Mouse (Mus musculus): ENCODE results near the gene Nol10.
"Not testable (repeated sequence)": the region's sequence is repeated elsewhere in the genome, so short reads cannot be mapped to it uniquely, and the experiment has no call there.

The Nol10 gene

GRCm38 (mm10) chr12:17466791-17467190 lies 118.5 kb downstream of the Nol10 start:
- Histone ChIP-seq H3K36me3 (ENCODE audit: insufficient read depth, low read length) (no peaks in the 10 kb centered on the region), H3K27me3 (ENCODE audit: insufficient read depth, low read length) (no peaks in the 10 kb centered on the region), H3K9me3 (ENCODE audit: low read length) (peaks cover 9% of the 10 kb centered on the region), H3K4me1 (replicated peaks; ENCODE audit: low read depth, low read length) (peaks cover 52% of the 10 kb centered on the region), H3K4me3 (replicated peaks; ENCODE audit: low read length) (no peak overlapping the region)
- TF ChIP-seq POU5F1 (IDR thresholded peaks at IDR 0.05; ENCODE audit: borderline replicate concordance, low read length) (no peak), CTCF (conservative IDR thresholded peaks at IDR 0.05; ENCODE audit: low read length) (no peak), NANOG (IDR thresholded peaks at IDR 0.05; ENCODE audit: borderline replicate concordance, low read length) (no peak)

DNA sequence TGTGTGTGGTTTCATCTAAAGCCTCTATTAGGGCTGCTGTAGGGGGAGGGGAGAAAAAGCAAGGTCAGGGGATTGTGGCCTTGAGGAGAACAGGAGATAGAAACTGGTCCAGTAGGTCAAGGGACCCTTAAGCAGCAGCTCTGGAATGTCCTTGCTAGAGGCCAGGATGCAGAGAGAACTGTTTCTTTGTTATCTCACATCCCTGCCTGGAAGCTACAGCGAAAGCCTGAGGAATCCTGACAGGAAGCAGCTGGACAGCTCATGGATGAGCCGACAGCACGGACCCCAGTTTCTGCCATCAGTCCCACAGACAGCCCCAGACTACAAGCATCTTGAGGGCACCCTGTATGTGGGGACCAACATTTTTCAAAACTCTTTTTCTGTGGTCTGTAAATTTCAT lies 120.1 kb downstream of the Nol10 start:
- Histone ChIP-seq H3K27me3 (ENCODE audit: insufficient read depth, low read length) (no peaks in the 10 kb centered on the region), H3K4me1 (replicated peaks; ENCODE audit: low read depth, low read length) (peaks cover 52% of the 10 kb centered on the region), H3K4me3 (replicated peaks; ENCODE audit: low read length) (no peak overlapping the region), H3K36me3 (ENCODE audit: insufficient read depth, low read length) (no peaks in the 10 kb centered on the region), H3K9me3 (ENCODE audit: low read length) (peaks cover 9% of the 10 kb centered on the region)
- TF ChIP-seq POU5F1 (IDR thresholded peaks at IDR 0.05; ENCODE audit: borderline replicate concordance, low read length) (no peak), CTCF (conservative IDR thresholded peaks at IDR 0.05; ENCODE audit: low read length) (no peak), NANOG (IDR thresholded peaks at IDR 0.05; ENCODE audit: borderline replicate concordance, low read length) (no peak)

DNA sequence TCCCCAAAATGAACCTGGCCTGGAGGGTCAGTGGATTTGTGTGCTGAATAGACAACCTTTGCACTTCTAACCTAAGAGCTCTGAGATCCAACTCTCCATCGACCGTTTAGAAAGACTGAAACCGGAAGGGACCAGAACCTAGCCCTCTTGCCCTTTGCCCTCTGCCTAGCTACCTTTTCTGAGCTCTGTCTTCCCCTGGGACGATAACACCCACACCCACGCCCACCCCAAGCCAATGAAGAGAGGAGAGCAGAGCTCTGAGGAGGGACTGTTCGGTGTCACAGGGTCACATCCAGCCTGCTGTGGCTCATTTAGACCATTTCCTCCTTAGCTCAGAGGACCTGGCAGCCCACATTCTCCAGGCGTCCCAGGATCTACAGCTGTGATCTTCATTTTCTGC lies 121.6 kb downstream of the Nol10 start:
- H3K4me3 ChIP-seq (replicated peaks; ENCODE audit: low read length), result no peak overlapping the region
- H3K9me3 ChIP-seq (ENCODE audit: low read length), result peaks cover 9% of the 10 kb centered on the region
- H3K4me1 ChIP-seq (replicated peaks; ENCODE audit: low read depth, low read length), result peaks cover 52% of the 10 kb centered on the region
- TF ChIP-seq POU5F1 (IDR thresholded peaks at IDR 0.05; ENCODE audit: borderline replicate concordance, low read length) (no peak), NANOG (IDR thresholded peaks at IDR 0.05; ENCODE audit: borderline replicate concordance, low read length) (no peak), CTCF (conservative IDR thresholded peaks at IDR 0.05; ENCODE audit: low read length) (no peak)
- peaks cover 3% of the 10 kb centered on the region; the same call in 1 of the 2 replicates for H3K27me3 ChIP-seq (ENCODE audit: insufficient read depth, low read length)
- no peaks in the 10 kb centered on the region for H3K36me3 ChIP-seq (ENCODE audit: insufficient read depth, low read length)

DNA sequence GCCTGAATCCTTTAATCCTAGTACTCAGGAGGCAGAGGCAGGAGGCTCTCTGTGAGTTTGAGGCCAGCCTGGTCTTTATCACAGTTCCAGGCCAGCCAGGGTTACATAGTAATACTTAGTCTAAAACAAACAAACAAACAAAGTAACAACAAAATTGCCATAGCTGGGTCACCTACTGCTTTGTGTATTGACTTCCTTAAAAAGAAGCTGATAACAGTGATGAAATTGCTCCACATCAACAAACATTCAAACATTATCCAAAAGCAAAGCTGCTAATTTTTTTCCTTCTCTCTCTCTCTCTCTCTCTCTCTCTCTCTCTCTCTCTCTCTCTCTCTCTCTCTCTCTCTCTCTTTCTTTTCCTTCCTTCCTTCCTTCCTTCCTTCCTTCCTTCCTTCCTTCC lies 122.3 kb downstream of the Nol10 start:
- H3K27me3 ChIP-seq (ENCODE audit: insufficient read depth, low read length); H3K4me3 ChIP-seq (replicated peaks; ENCODE audit: low read length); H3K36me3 ChIP-seq (ENCODE audit: insufficient read depth, low read length); H3K9me3 ChIP-seq (ENCODE audit: low read length): not testable (repeated sequence)
- H3K4me1 ChIP-seq (replicated peaks; ENCODE audit: low read depth, low read length), result peaks cover 47% of the 10 kb centered on the region

DNA sequence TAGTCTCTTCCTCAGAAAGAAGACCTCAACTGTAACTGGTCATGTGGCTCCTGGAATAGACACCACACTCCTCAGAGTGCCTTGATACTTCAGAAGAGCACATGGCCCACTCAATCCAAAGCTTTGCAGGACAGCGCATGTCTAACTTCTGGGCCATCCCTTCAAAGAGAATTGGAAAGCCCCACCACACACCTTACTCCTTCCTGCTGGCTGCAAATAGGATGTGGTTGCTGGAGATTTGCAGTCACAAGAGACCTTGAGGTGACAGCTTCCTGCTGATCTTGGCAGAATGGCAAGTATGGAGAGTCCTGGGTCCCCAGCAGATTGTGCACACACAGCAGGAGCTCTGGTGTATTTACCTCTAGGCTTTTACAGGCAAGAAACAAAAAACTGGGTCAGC lies 123.1 kb downstream of the Nol10 start:
- H3K4me1 ChIP-seq (replicated peaks; ENCODE audit: low read depth, low read length), result peaks cover 38% of the 10 kb centered on the region
- no peak overlapping the region for H3K4me3 ChIP-seq (replicated peaks; ENCODE audit: low read length)

GRCm38 (mm10) chr12:17473128-17473527 lies 124.9 kb downstream of the Nol10 start:
- Histone ChIP-seq H3K36me3 (ENCODE audit: insufficient read depth, low read length) (no peaks in the 10 kb centered on the region), H3K4me1 (replicated peaks; ENCODE audit: low read depth, low read length) (peaks cover 25% of the 10 kb centered on the region), H3K9me3 (ENCODE audit: low read length) (no peaks in the 10 kb centered on the region), H3K4me3 (replicated peaks; ENCODE audit: low read length) (no peak overlapping the region), H3K27me3 (ENCODE audit: insufficient read depth, low read length) (peaks cover 5% of the 10 kb centered on the region; the same call in 1 of the 2 replicates)
- TF ChIP-seq NANOG (IDR thresholded peaks at IDR 0.05; ENCODE audit: borderline replicate concordance, low read length), result no peak
- no peak for TF ChIP-seq POU5F1 (IDR thresholded peaks at IDR 0.05; ENCODE audit: borderline replicate concordance, low read length)
- no peak for TF ChIP-seq CTCF (conservative IDR thresholded peaks at IDR 0.05; ENCODE audit: low read length)

More for the DNA sequence above, 123.1 kb downstream of the Nol10 start:
- Histone ChIP-seq H3K36me3 (ENCODE audit: insufficient read depth, low read length) (no peaks in the 10 kb centered on the region), H3K27me3 (ENCODE audit: insufficient read depth, low read length) (peaks cover 3% of the 10 kb centered on the region; the same call in 1 of the 2 replicates), H3K9me3 (ENCODE audit: low read length) (peaks cover 2% of the 10 kb centered on the region)
- TF ChIP-seq CTCF (conservative IDR thresholded peaks at IDR 0.05; ENCODE audit: low read length), result no peak
- no peak for TF ChIP-seq POU5F1 (IDR thresholded peaks at IDR 0.05; ENCODE audit: borderline replicate concordance, low read length)
- no peak for TF ChIP-seq NANOG (IDR thresholded peaks at IDR 0.05; ENCODE audit: borderline replicate concordance, low read length)

DNA sequence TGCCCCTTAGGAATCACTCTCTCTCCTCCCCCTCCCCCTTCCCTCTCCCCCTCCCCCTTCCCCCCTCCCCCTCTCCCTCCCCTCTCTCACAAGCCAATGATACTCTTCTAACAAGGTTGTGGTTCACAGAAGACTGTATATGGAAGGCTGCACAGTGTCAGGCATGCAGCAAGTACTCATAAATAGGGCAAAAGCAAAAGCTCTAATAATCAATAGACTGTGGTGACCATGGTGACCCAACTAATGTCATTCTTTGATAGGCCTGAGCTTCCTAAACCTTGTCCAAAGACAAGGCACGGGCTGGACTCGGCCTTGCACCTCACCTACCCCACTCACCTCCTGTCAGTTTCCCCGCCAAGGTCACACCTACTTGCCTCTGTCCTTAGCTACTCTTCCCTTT lies 125.6 kb downstream of the Nol10 start:
- Histone ChIP-seq H3K4me3 (replicated peaks; ENCODE audit: low read length) (no peak overlapping the region), H3K27me3 (ENCODE audit: insufficient read depth, low read length) (peaks cover 9% of the 10 kb centered on the region; the same call in 1 of the 2 replicates)

DNA sequence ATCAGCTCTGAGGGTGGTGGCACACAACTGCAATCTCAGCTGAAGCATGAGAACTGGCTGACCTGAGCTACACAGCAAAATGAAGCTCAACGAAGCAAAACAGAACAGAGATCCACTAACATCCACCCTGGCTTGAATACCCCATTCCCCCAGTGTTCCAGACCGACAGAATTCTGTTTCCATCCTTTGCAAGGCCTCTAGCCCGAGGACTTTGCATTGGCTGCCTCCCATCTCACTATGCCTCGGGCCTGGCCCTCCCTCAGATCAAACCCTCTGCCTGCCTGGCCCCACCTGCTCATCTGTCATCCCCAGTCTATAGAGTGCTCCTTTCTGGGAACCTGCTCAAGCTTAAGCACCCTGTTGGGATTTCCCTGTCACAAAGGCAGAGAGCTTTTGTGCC lies 126.4 kb downstream of the Nol10 start:
- TF ChIP-seq POU5F1 (IDR thresholded peaks at IDR 0.05; ENCODE audit: borderline replicate concordance, low read length) (no peak), NANOG (IDR thresholded peaks at IDR 0.05; ENCODE audit: borderline replicate concordance, low read length) (no peak)

More for the DNA sequence above, 125.6 kb downstream of the Nol10 start:
- H3K4me1 ChIP-seq (replicated peaks; ENCODE audit: low read depth, low read length), result peaks cover 24% of the 10 kb centered on the region
- H3K9me3 ChIP-seq (ENCODE audit: low read length), result no peaks in the 10 kb centered on the region
- TF ChIP-seq NANOG (IDR thresholded peaks at IDR 0.05; ENCODE audit: borderline replicate concordance, low read length) (no peak), POU5F1 (IDR thresholded peaks at IDR 0.05; ENCODE audit: borderline replicate concordance, low read length) (no peak), CTCF (conservative IDR thresholded peaks at IDR 0.05; ENCODE audit: low read length) (no peak)
- no peaks in the 10 kb centered on the region for H3K36me3 ChIP-seq (ENCODE audit: insufficient read depth, low read length)

GRCm38 (mm10) chr12:17475146-17475545 lies 126.9 kb downstream of the Nol10 start:
- Histone ChIP-seq H3K36me3 (ENCODE audit: insufficient read depth, low read length) (no peaks in the 10 kb centered on the region), H3K4me3 (replicated peaks; ENCODE audit: low read length) (no peak overlapping the region), H3K27me3 (ENCODE audit: insufficient read depth, low read length) (peaks cover 9% of the 10 kb centered on the region), H3K9me3 (ENCODE audit: low read length) (no peaks in the 10 kb centered on the region), H3K4me1 (replicated peaks; ENCODE audit: low read depth, low read length) (peaks cover 11% of the 10 kb centered on the region)
- TF ChIP-seq CTCF (conservative IDR thresholded peaks at IDR 0.05; ENCODE audit: low read length), result no peak

More for the DNA sequence above, 126.4 kb downstream of the Nol10 start:
- peaks cover 16% of the 10 kb centered on the region for H3K4me1 ChIP-seq (replicated peaks; ENCODE audit: low read depth, low read length)
- no peaks in the 10 kb centered on the region for H3K36me3 ChIP-seq (ENCODE audit: insufficient read depth, low read length)
- H3K4me3 ChIP-seq (replicated peaks; ENCODE audit: low read length), result no peak overlapping the region
- H3K9me3 ChIP-seq (ENCODE audit: low read length), result no peaks in the 10 kb centered on the region
- peaks cover 9% of the 10 kb centered on the region for H3K27me3 ChIP-seq (ENCODE audit: insufficient read depth, low read length)

Measured in E14TG2a.4 (cell line).